Mouse (Mus musculus) urinary bladder, postnatal 14 days (tissue): ENCODE measurements around the gene Alkbh1.

Source experiments
- DNase-seq: peaks from one replicate; pipeline ENCODE4 v3.0.0; 2021; ENCODE audit warnings: low spot score

The Alkbh1 gene

GRCm38 (mm10) chr12:87418921-87419320 is 24.9 kb downstream of the Alkbh1 start:
- no peak for DNase-seq

GRCm38 (mm10) chr12:87416690-87417089 is 27.1 kb downstream of the Alkbh1 start:
- peak; percentile 73 for DNase-seq

- DNase-seq = no peak
These were observed 28.5 kb downstream of the Alkbh1 start for GRCm38 (mm10) chr12:87415358-87415757.

- peak; percentile 77 for DNase-seq
These were observed 30.5 kb downstream of the Alkbh1 start for GRCm38 (mm10) chr12:87413179-87413790.

- no peak for DNase-seq
These were observed 32.8 kb downstream of the Alkbh1 start for GRCm38 (mm10) chr12:87410999-87411398.

GRCm38 (mm10) chr12:87409123-87409522 is 34.7 kb downstream of the Alkbh1 start:
- no peak for DNase-seq

GRCm38 (mm10) chr12:87407869-87408605 is 35.8 kb downstream of the Alkbh1 start:
- peak; percentile 62 for DNase-seq

- DNase-seq = no peak
These were observed 38.1 kb downstream of the Alkbh1 start for GRCm38 (mm10) chr12:87405721-87406120.

GRCm38 (mm10) chr12:87405165-87405564 is 38.7 kb downstream of the Alkbh1 start:
- no peak for DNase-seq

GRCm38 (mm10) chr12:87401883-87402282 is 41.9 kb downstream of the Alkbh1 start:
- no peak for DNase-seq

GRCm38 (mm10) chr12:87399119-87399819 is 44.5 kb downstream of the Alkbh1 start:
- DNase-seq = no peak

GRCm38 (mm10) chr12:87397811-87398417 is 45.9 kb downstream of the Alkbh1 start:
- DNase-seq = no peak

- DNase-seq = no peak
These were observed 46.7 kb downstream of the Alkbh1 start for GRCm38 (mm10) chr12:87397126-87397525.

GRCm38 (mm10) chr12:87394316-87394715 is 49.5 kb downstream of the Alkbh1 start:
- DNase-seq = no peak

GRCm38 (mm10) chr12:87393447-87394145 is 50.2 kb downstream of the Alkbh1 start:
- DNase-seq = peak; percentile 52

GRCm38 (mm10) chr12:87391355-87391754 is 52.5 kb downstream of the Alkbh1 start:
- no peak for DNase-seq

- no peak for DNase-seq
These were observed 54.6 kb downstream of the Alkbh1 start for GRCm38 (mm10) chr12:87389231-87389630.

- peak; percentile 100 for DNase-seq
These were observed 55.6 kb downstream of the Alkbh1 start, which contains the start of gene Sptlc2 for GRCm38 (mm10) chr12:87388122-87388774. Gene Sptlc2 (minus strand): TSS chr12:87388355.

- no peak for DNase-seq
These were observed 56.4 kb downstream of the Alkbh1 start for GRCm38 (mm10) chr12:87387171-87388121.

GRCm38 (mm10) chr12:87385051-87385450 is 58.8 kb downstream of the Alkbh1 start:
- DNase-seq = no peak
